Mouse (Mus musculus): ENCODE results near the gene Gdpgp1. TPM values are rescaled to one million over a fixed set of nuclear protein-coding genes. Genes with fewer than 3 reads are reported as not detected.

The Gdpgp1 gene
- polyA plus RNA-seq, 1 experiment from 2014 or later, result 5.3 TPM

DNA sequence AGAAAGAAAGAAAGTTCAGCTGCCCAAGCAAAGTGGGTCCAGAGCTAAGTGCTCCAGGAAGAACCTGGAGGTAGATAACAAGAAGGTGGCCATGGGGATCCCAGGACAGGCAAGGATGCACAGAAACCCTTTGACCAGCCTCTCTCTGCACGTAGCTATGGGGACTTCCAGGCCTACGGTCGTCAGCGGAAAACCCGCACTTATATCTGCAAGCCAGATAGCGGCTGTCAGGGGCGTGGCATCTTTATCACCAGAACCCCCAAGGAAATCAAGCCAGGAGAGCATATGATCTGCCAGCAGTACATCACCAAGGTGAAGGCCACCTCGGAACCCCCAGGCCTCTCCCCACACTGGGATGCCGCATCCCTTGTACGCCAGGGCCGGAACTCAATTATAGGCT lies 20.2 kb downstream of the Gdpgp1 start:
- WGBS, result 90% methylated on average over 11 of the region's 11 CpGs
- no peak for ATAC-seq (ENCODE audit: low FRiP score, low TSS enrichment)
- Histone ChIP-seq H3K4me3 (ENCODE audit: low read length) (no peak overlapping the region), H3K27me3 (ENCODE audit: control insufficient read depth, insufficient read depth, low read length) (no peaks in the 10 kb centered on the region), H3K36me3 (ENCODE audit: control insufficient read depth, insufficient read depth, low read length) (no peaks in the 10 kb centered on the region), H3K9ac (ENCODE audit: low read depth, low read length) (no peak overlapping the region), H3K27ac (ENCODE audit: low read depth, low read length) (no peak overlapping the region), H3K4me2 (replicated peaks; ENCODE audit: low read depth, low read length) (no peak overlapping the region), H3K4me1 (ENCODE audit: control insufficient read depth, insufficient read depth, low read length) (no peaks in the 10 kb centered on the region), H3K9me3 (ENCODE audit: control insufficient read depth, low read length) (no peaks in the 10 kb centered on the region)

DNA sequence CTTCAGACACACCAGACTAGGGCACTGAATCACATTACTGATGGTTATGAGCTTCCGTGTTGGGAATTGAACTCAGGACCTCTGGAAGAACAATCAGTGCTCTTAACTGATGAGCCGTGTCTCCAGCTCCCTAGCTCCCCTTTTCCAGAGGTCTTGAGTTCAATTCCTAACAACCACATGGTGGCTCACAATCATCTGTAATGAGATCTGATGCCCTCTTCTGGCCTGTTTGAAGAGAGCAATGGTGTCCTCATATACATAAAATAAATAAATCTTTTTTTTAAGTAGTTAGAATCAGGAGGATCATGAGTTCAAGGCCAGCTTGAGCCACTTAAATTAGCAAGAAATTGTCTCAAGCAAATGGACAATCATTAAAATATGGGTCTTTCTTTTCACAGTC lies 23.3 kb downstream of the Gdpgp1 start:
- 65% methylated on average over 2 of the region's 2 CpGs for WGBS
- Histone ChIP-seq H3K9ac (ENCODE audit: low read depth, low read length) (no peak overlapping the region), H3K4me2 (replicated peaks; ENCODE audit: low read depth, low read length) (no peak overlapping the region), H3K4me1 (ENCODE audit: control insufficient read depth, insufficient read depth, low read length) (no peaks in the 10 kb centered on the region), H3K4me3 (ENCODE audit: low read length) (no peak overlapping the region), H3K36me3 (ENCODE audit: control insufficient read depth, insufficient read depth, low read length) (no peaks in the 10 kb centered on the region), H3K27ac (ENCODE audit: low read depth, low read length) (no peak overlapping the region), H3K27me3 (ENCODE audit: control insufficient read depth, insufficient read depth, low read length) (no peaks in the 10 kb centered on the region), H3K9me3 (ENCODE audit: control insufficient read depth, low read length) (no peaks in the 10 kb centered on the region)
- no peak for ATAC-seq (ENCODE audit: low FRiP score, low TSS enrichment)

DNA sequence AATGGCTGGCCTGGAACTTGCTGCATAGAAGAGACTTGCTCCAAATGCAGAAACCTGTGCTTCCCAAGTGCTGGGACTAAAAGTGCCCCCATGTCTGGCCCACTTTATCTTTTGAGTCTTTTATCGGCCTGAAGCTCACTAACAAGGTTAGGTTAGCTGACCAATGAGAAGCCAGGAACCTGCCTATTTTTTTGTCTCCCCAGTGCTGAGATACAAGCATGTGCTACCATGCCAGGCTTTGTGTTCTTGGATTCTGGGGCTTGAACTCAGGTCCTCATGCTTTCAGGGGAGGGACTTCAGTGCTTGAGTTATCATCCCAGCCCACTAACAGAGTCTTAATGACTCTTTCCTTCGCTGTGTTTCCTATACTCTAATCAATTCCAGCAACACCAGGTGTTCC lies 25.0 kb downstream of the Gdpgp1 start:
- H3K27me3 ChIP-seq (ENCODE audit: control insufficient read depth, insufficient read depth, low read length), result no peaks in the 10 kb centered on the region
- ATAC-seq (ENCODE audit: low FRiP score, low TSS enrichment), result no peak
- H3K9me3 ChIP-seq (ENCODE audit: control insufficient read depth, low read length), result no peaks in the 10 kb centered on the region
- H3K36me3 ChIP-seq (ENCODE audit: control insufficient read depth, insufficient read depth, low read length), result no peaks in the 10 kb centered on the region
- no peak overlapping the region for H3K9ac ChIP-seq (ENCODE audit: low read depth, low read length)
- 78% methylated on average over 2 of the region's 2 CpGs for WGBS
- H3K4me3 ChIP-seq (ENCODE audit: low read length), result no peak overlapping the region
- H3K27ac ChIP-seq (ENCODE audit: low read depth, low read length), result no peak overlapping the region
- H3K4me1 ChIP-seq (ENCODE audit: control insufficient read depth, insufficient read depth, low read length), result peaks cover 6% of the 10 kb centered on the region
- H3K4me2 ChIP-seq (replicated peaks; ENCODE audit: low read depth, low read length), result no peak overlapping the region

DNA sequence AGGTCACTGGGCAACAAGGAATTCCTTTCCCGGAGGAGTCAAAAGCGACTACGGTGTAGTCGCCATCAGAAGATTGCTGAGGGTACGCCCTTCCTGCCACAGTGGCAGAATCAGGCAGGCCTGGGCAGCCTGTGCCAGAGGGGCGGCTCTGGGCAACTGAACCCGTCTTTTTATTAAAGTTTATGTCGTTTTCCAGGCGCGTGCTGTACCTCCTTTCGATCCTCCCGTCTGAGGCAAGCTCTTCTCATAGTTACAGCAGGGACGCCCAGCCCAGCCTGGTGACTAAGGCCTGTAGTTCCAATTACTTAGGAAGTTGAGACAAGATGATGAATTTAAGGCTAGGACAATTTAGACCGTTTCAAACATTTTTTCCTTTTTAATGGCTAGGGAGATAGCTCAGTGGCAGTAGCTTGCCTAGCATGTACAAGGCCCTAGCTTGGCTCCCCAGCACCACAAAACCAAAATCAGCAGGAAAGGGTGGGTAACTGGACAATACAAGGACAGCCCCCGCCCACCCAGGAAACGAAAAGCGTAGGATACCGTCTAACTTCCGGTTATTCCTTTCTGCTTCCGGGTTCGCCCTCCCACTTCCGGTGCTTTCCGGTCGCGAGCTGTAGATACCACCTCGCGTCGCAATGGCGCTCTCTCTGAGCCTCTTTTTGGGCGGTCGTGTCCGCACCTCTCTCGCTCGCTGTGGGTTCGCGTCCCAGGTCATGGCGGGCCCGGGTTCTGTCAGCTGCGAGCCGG lies 28.1 kb downstream of the Gdpgp1 start, which contains the start of gene Ngrn:
Gene Ngrn, plus strand, starts transcription at position 591 of the 747 bp plus-strand sequence.
- WGBS, result 26% methylated on average over 40 of the region's 40 CpGs
- peak; percentile 89 for ATAC-seq (ENCODE audit: low FRiP score, low TSS enrichment)

DNA sequence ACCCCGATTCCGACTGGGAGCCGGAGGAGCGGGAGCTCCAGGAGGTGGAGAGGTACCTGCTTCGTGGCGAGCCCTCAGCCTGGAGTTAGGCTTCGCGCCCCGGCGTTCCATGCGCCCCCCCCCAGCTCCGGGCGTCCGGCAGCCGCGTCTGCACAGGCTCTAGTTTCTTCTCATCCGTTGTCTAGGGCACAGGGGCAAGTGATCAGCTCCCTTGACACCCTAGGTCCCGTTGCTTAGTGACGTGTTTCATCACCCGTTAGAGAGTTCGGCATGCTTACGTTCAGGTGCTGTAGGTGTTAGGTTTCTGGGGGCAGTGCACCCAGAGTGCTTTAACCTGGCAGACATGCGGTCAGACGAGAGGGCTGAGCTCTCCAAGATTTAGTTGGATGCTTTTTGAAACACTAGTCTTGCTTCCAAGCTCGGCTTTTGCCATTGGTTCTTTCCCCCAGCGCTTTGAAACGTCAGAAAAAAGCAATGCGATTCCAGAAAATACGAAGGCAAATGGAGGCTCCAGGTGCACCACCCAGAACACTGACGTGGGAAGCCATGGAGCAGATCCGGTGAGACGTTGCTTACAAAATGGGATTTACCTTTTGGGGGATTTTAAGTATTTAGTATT lies 28.8 kb downstream of the Gdpgp1 start:
- Histone ChIP-seq H3K4me3 (ENCODE audit: low read length) (peak overlapping the region; percentile 69), H3K4me1 (ENCODE audit: control insufficient read depth, insufficient read depth, low read length) (peaks cover 6% of the 10 kb centered on the region), H3K36me3 (ENCODE audit: control insufficient read depth, insufficient read depth, low read length) (peaks cover 32% of the 10 kb centered on the region), H3K27ac (ENCODE audit: low read depth, low read length) (peak overlapping the region; percentile 53), H3K4me2 (replicated peaks; ENCODE audit: low read depth, low read length) (peak overlapping the region; percentile 54), H3K9ac (ENCODE audit: low read depth, low read length) (peak overlapping the region; percentile 72), H3K9me3 (ENCODE audit: control insufficient read depth, low read length) (no peaks in the 10 kb centered on the region), H3K27me3 (ENCODE audit: control insufficient read depth, insufficient read depth, low read length) (no peaks in the 10 kb centered on the region)
- ATAC-seq (ENCODE audit: low FRiP score, low TSS enrichment), result peak; percentile 61
- WGBS, result under 1% methylated on average over 32 of the region's 32 CpGs

More for the DNA sequence above, 28.1 kb downstream of the Gdpgp1 start, which contains the start of gene Ngrn:
- Histone ChIP-seq H3K9ac (ENCODE audit: low read depth, low read length) (peak within 1 kb of the TSS; percentile 72), H3K4me2 (replicated peaks; ENCODE audit: low read depth, low read length) (peak within 1 kb of the TSS; percentile 54), H3K36me3 (ENCODE audit: control insufficient read depth, insufficient read depth, low read length) (peaks cover 25% of the 10 kb centered on the region), H3K27ac (ENCODE audit: low read depth, low read length) (peak within 1 kb of the TSS; percentile 53), H3K4me1 (ENCODE audit: control insufficient read depth, insufficient read depth, low read length) (peaks cover 6% of the 10 kb centered on the region), H3K4me3 (ENCODE audit: low read length) (peak within 1 kb of the TSS; percentile 69), H3K27me3 (ENCODE audit: control insufficient read depth, insufficient read depth, low read length) (no peaks in the 10 kb centered on the region), H3K9me3 (ENCODE audit: control insufficient read depth, low read length) (no peaks in the 10 kb centered on the region)

DNA sequence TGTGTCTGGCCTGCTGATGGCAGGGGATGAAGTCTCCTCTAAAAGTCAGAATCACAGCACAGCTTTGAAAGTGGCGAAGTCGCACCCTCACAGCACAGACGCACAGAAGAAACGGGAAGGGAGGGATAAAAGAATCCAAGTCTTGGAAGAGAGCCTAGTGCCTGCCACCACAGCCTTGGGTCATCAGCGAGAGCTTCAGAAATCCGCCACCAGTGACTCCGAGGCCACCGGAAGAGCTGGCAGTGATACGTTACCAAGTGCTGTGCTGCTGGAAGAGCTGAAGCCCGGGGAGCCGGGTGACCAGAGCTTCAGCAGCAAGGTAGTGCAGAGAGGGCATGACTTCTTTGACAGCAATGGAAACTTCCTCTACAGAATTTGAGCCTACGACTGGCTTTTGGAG lies 31.9 kb downstream of the Gdpgp1 start:
- Histone ChIP-seq H3K27ac (ENCODE audit: low read depth, low read length) (no peak overlapping the region), H3K9ac (ENCODE audit: low read depth, low read length) (no peak overlapping the region), H3K27me3 (ENCODE audit: control insufficient read depth, insufficient read depth, low read length) (no peaks in the 10 kb centered on the region), H3K4me1 (ENCODE audit: control insufficient read depth, insufficient read depth, low read length) (peaks cover 6% of the 10 kb centered on the region), H3K36me3 (ENCODE audit: control insufficient read depth, insufficient read depth, low read length) (peaks cover 40% of the 10 kb centered on the region), H3K4me3 (ENCODE audit: low read length) (no peak overlapping the region), H3K9me3 (ENCODE audit: control insufficient read depth, low read length) (no peaks in the 10 kb centered on the region), H3K4me2 (replicated peaks; ENCODE audit: low read depth, low read length) (no peak overlapping the region)
- ATAC-seq (ENCODE audit: low FRiP score, low TSS enrichment), result no peak
- 91% methylated on average over 12 of the region's 12 CpGs for WGBS

DNA sequence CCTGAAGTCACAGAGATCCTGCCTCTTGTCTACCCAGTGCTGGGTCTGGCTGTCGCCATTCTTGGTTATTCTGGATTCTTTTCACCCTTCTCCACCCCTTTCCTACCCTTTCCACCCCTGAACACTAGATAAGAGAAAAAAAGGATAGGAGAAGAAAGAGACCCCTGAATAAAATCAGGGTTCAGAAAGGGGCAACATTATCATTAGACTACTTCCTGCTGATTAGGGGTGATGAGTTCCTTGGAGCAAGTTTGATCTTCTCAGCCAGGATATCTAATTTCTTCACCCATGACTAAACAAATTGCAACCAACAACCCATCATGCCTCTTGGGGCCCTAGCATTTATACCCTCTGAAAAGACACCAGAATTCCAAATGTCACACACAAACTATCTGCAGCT lies 35.1 kb downstream of the Gdpgp1 start:
- Histone ChIP-seq H3K4me1 (ENCODE audit: control insufficient read depth, insufficient read depth, low read length) (peaks cover 5% of the 10 kb centered on the region; the same call in 1 of the 2 replicates), H3K27me3 (ENCODE audit: control insufficient read depth, insufficient read depth, low read length) (no peaks in the 10 kb centered on the region), H3K36me3 (ENCODE audit: control insufficient read depth, insufficient read depth, low read length) (peaks cover 40% of the 10 kb centered on the region), H3K9ac (ENCODE audit: low read depth, low read length) (no peak overlapping the region), H3K9me3 (ENCODE audit: control insufficient read depth, low read length) (no peaks in the 10 kb centered on the region), H3K27ac (ENCODE audit: low read depth, low read length) (no peak overlapping the region), H3K4me2 (replicated peaks; ENCODE audit: low read depth, low read length) (no peak overlapping the region), H3K4me3 (ENCODE audit: low read length) (no peak overlapping the region)
- ATAC-seq (ENCODE audit: low FRiP score, low TSS enrichment), result no peak
- WGBS, result 88% methylated on average over 1 of the region's 1 CpGs

DNA sequence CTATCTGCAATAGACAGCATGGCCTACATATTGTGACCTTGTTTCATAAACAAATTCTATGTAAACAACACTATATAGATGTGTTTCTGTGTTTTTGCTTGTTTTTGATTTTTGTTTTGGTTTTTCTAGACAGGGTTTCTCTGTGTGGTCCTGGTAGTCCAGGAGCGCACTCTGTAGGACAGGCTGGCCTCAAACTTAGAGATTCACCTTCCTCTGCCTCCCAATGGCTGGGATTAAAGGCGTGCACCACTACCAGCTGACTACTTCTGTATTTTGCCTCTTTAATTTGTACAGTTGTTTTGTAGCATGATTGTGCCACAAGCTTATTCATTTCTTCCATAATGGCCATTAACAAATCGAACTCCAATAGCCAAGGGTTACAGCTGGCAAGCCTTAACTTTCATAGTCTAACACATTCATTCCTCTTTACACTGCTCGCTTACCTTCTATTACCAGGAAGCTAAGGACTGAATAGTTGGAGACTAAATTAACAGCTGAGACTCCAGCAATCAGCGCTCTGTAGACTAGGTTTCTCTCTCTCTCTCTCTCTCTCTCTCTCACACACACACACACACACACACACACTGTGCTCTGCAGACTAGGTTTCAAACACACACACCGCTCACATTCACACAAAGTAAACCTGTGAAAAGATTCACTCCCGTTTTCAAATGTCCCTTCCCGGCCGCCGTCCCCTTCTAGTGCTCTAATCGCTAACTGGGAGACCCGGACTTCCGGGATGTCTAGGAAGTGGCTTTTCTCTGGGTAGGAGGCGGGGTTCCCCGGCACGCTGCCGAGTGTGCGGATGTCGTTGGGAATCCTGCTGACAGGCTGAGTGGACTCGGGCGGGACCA lies 36.5 kb downstream of the Gdpgp1 start, which contains the start of gene Vps33b:
Gene Vps33b, plus strand, starts transcription at position 753 of the 854 bp plus-strand sequence.
- WGBS, result 4% methylated on average over 21 of the region's 21 CpGs

More for the DNA sequence above, 36.5 kb downstream of the Gdpgp1 start, which contains the start of gene Vps33b:
- ATAC-seq (ENCODE audit: low FRiP score, low TSS enrichment), result peak; percentile 88
- Histone ChIP-seq H3K4me1 (ENCODE audit: control insufficient read depth, insufficient read depth, low read length) (peaks cover 5% of the 10 kb centered on the region; the same call in 1 of the 2 replicates), H3K4me3 (ENCODE audit: low read length) (peak within 1 kb of the TSS; percentile 65), H3K27me3 (ENCODE audit: control insufficient read depth, insufficient read depth, low read length) (no peaks in the 10 kb centered on the region), H3K4me2 (replicated peaks; ENCODE audit: low read depth, low read length) (peak within 1 kb of the TSS; percentile 86), H3K36me3 (ENCODE audit: control insufficient read depth, insufficient read depth, low read length) (peaks cover 33% of the 10 kb centered on the region), H3K27ac (ENCODE audit: low read depth, low read length) (no peak within 1 kb of the TSS), H3K9ac (ENCODE audit: low read depth, low read length) (peak within 1 kb of the TSS; percentile 67), H3K9me3 (ENCODE audit: control insufficient read depth, low read length) (peaks cover under 1% of the 10 kb centered on the region)

Data from kidney, embryonic 14.5 days (tissue).